Comparison of ENCODE assay signal across 9 mouse cellular contexts in the genomic region with DNA sequence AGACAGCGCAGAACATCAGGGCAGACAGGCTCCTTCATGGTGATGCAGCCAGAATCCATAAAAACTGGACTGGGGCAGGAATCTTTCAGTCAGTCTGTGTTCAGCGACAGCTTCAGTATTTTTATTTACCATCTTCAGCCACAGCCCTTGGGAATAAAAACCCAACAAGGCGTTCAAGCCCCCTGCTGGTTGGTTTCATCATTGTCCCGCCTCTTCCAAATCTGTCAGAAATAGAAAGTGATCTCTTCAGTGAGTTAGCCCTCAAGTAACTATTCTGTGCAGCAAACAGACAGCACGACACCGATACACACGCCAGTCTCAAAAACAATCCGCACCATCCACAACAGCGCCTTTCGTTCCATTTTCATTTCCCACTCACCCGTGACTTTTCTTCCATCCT. TPM values are rescaled to one million over a fixed set of nuclear protein-coding genes. Genes with fewer than 3 reads are reported as not detected.
DNase-seq lines count a peak whose midpoint lies in the region; ATAC-seq and TF ChIP-seq lines count a peak whose summit lies in the region.
"Had no signal": no experiment of that assay in that cellular context is flagged by ENCODE, and none has a peak within 500 bp of the region (broad histone marks: within the 10 kb centered on the region; RNA-seq: fewer than 3 reads in every experiment).

No protein-coding gene starts in this region.

- no peaks in the 10 kb centered on the region for H3K9me3 ChIP-seq in kidney, embryonic 14.5 days (ENCODE audit: control insufficient read depth, low read length)
- H3K9me3 ChIP-seq in G1E (replicated peaks), result no peaks in the 10 kb centered on the region
- no peaks in the 10 kb centered on the region for H3K9me3 ChIP-seq in lung, embryonic 14.5 days (ENCODE audit: low read depth, low read length)
- H3K9me3 ChIP-seq: midbrain, embryonic 12.5 days had no signal

- peak; percentile 57 for DNase-seq in kidney, adult 9 months
- peak; percentile 14 for DNase-seq in G1E (ENCODE audit: low spot score)
- DNase-seq in c-Kit-positive CD71-positive TER-119-negative erythroid progenitor cells, embryonic 14.5 days (ENCODE audit: low read depth), result peak; percentile 24
- DNase-seq in kidney, postnatal 14 days, result peak; percentile 59
- peak; percentile 85 for DNase-seq in lung, embryonic 14.5 days
- peak; percentile 25 for DNase-seq in yolk sac, embryonic 10.5 days (ENCODE audit: low spot score)

- H3K9ac ChIP-seq in kidney, embryonic 14.5 days (ENCODE audit: low read depth, low read length), result no peak overlapping the region
- no peak overlapping the region for H3K9ac ChIP-seq in lung, embryonic 14.5 days
- H3K9ac ChIP-seq: midbrain, embryonic 12.5 days had no signal

- 81% methylated on average over 11 of the region's 11 CpGs for WGBS in kidney, embryonic 14.5 days
- WGBS in lung, embryonic 14.5 days, result 76% methylated on average over 11 of the region's 11 CpGs

- no peak overlapping the region for H3K27ac ChIP-seq in kidney, embryonic 14.5 days (ENCODE audit: low read depth, low read length)
- no peak overlapping the region for H3K27ac ChIP-seq in lung, embryonic 14.5 days (ENCODE audit: low read depth)
- H3K27ac ChIP-seq: midbrain, embryonic 12.5 days had no signal

- H3K27me3 ChIP-seq in kidney, embryonic 14.5 days (ENCODE audit: control insufficient read depth, insufficient read depth, low read length), result no peaks in the 10 kb centered on the region
- no peaks in the 10 kb centered on the region for H3K27me3 ChIP-seq in G1E (ENCODE audit: insufficient read depth, low read length)
- no peaks in the 10 kb centered on the region for H3K27me3 ChIP-seq in lung, embryonic 14.5 days (ENCODE audit: insufficient read depth, low read length)
- H3K27me3 ChIP-seq: midbrain, embryonic 12.5 days had no signal

- peak; percentile 15; the same call in 1 of the 2 replicates for TF ChIP-seq CTCF in G1E (IDR thresholded peaks at IDR 0.05; ENCODE audit: low read depth, low read length)
- TF ChIP-seq CTCF in lung, embryonic 14.5 days (IDR thresholded peaks at IDR 0.05; ENCODE audit: low read depth), result peak; percentile 75

- H3K4me1 ChIP-seq in kidney, embryonic 14.5 days (ENCODE audit: control insufficient read depth, insufficient read depth, low read length), result no peaks in the 10 kb centered on the region
- H3K4me1 ChIP-seq in G1E (ENCODE audit: insufficient read depth, low read depth, low read length), result peaks cover 16% of the 10 kb centered on the region; the same call in 1 of the 2 replicates
- no peaks in the 10 kb centered on the region for H3K4me1 ChIP-seq in lung, embryonic 14.5 days (ENCODE audit: insufficient read depth)
- H3K4me1 ChIP-seq: midbrain, embryonic 12.5 days had no signal

- H3K4me3 ChIP-seq in kidney, embryonic 14.5 days (ENCODE audit: low read length), result no peak overlapping the region
- no peak overlapping the region for H3K4me3 ChIP-seq in G1E (ENCODE audit: low read depth, low read length)
- H3K4me3 ChIP-seq in lung, embryonic 14.5 days (ENCODE audit: low read depth, low read length), result no peak overlapping the region
- H3K4me3 ChIP-seq: erythroblast, embryonic 14.5 days; midbrain, embryonic 12.5 days had no signal

- H3K4me2 ChIP-seq in kidney, embryonic 14.5 days (replicated peaks; ENCODE audit: low read depth, low read length), result no peak overlapping the region
- H3K4me2 ChIP-seq in lung, embryonic 14.5 days, result no peak overlapping the region
- H3K4me2 ChIP-seq: midbrain, embryonic 12.5 days had no signal

- ATAC-seq in kidney, embryonic 14.5 days (ENCODE audit: low FRiP score, low TSS enrichment), result no peak
- ATAC-seq in G1E (ENCODE audit: extremely low read depth, insufficient number of reproducible peaks, low FRiP score, poor library complexity, severe bottlenecking), result no peak
- no peak for ATAC-seq in lung, embryonic 14.5 days (ENCODE audit: insufficient read depth)

- peaks cover 74% of the 10 kb centered on the region for H3K36me3 ChIP-seq in kidney, embryonic 14.5 days (ENCODE audit: control insufficient read depth, insufficient read depth, low read length)
- H3K36me3 ChIP-seq in G1E (replicated peaks), result peaks cover 95% of the 10 kb centered on the region
- peaks cover 83% of the 10 kb centered on the region for H3K36me3 ChIP-seq in lung, embryonic 14.5 days (ENCODE audit: insufficient read depth)

RNA-seq across cellular contexts. Expression of a gene that starts 14.6 kb away (rescaled TPM):
- not detected in 2 replicates for polyA plus RNA-seq in kidney, embryonic 14.5 days (2014; fragmentation: Nextera tagmentation; extraction: Ambion mirVana)
- total RNA-seq in G1E (2014; fragmentation: Nextera tagmentation) (not detected in 2 replicates), G1E (2017) (not detected in 2 replicates)
- polyA plus RNA-seq in G1E (2012), result not detected in 2 replicates
- polyA plus RNA-seq in lung, embryonic 14.5 days (2014; fragmentation: Nextera tagmentation; extraction: Ambion mirVana), result 30.4 and 33.5 TPM in 2 replicates
- polyA plus RNA-seq: erythroblast, embryonic 14.5 days; midbrain, embryonic 12.5 days had no signal

RNA-seq across cellular contexts. Expression of a gene that starts 26.0 kb away (rescaled TPM):
- 51.3 and 69.1 TPM in 2 replicates for polyA plus RNA-seq in kidney, embryonic 14.5 days (2014; fragmentation: Nextera tagmentation; extraction: Ambion mirVana)
- total RNA-seq in G1E (2014; fragmentation: Nextera tagmentation) (99.6 and 100 TPM in 2 replicates), G1E (2017) (116 and 119 TPM in 2 replicates)
- polyA plus RNA-seq in G1E (2012), result 26.3 and 29.7 TPM in 2 replicates
- polyA plus RNA-seq in lung, embryonic 14.5 days (2014; fragmentation: Nextera tagmentation; extraction: Ambion mirVana), result 69.0 and 73.7 TPM in 2 replicates

RNA-seq across cellular contexts. Expression of a gene that starts 28.1 kb away (rescaled TPM):
- 26.7 and 29.8 TPM in 2 replicates for polyA plus RNA-seq in kidney, embryonic 14.5 days (2014; fragmentation: Nextera tagmentation; extraction: Ambion mirVana)
- total RNA-seq in G1E (2014; fragmentation: Nextera tagmentation) (71.0 and 74.9 TPM in 2 replicates), G1E (2017) (26.4 and 29.7 TPM in 2 replicates)
- 33.9 and 34.7 TPM in 2 replicates for polyA plus RNA-seq in G1E (2012)
- polyA plus RNA-seq in lung, embryonic 14.5 days (2014; fragmentation: Nextera tagmentation; extraction: Ambion mirVana), result 25.5 and 29.7 TPM in 2 replicates

RNA-seq across cellular contexts. Expression of a gene that starts 36.2 kb away (rescaled TPM):
- polyA plus RNA-seq in kidney, embryonic 14.5 days (2014; fragmentation: Nextera tagmentation; extraction: Ambion mirVana), result 18.3 and 18.7 TPM in 2 replicates
- 5.5 and 6.0 TPM in 2 replicates for total RNA-seq in G1E (2014; fragmentation: Nextera tagmentation)
- 0.55 and 1.2 TPM in 2 replicates for total RNA-seq in G1E (2017)
- polyA plus RNA-seq in G1E (2012), result 5.1 and 5.6 TPM in 2 replicates
- 10.3 and 10.4 TPM in 2 replicates for polyA plus RNA-seq in lung, embryonic 14.5 days (2014; fragmentation: Nextera tagmentation; extraction: Ambion mirVana)

RNA-seq across cellular contexts. Expression of a gene that starts 47.7 kb away (rescaled TPM):
- polyA plus RNA-seq in kidney, embryonic 14.5 days (2014; fragmentation: Nextera tagmentation; extraction: Ambion mirVana), result 103 and 106 TPM in 2 replicates
- total RNA-seq in G1E (2014; fragmentation: Nextera tagmentation) (238 and 244 TPM in 2 replicates), G1E (2017) (153 and 179 TPM in 2 replicates)
- 120 and 165 TPM in 2 replicates for polyA plus RNA-seq in G1E (2012)
- polyA plus RNA-seq in lung, embryonic 14.5 days (2014; fragmentation: Nextera tagmentation; extraction: Ambion mirVana), result 105 and 116 TPM in 2 replicates

Comparison
In these comparisons a context has a peak if more than half of its experiments do, and no peak if none do; other contexts are left out.
1. DNase-seq: peak in every context shown above with its lines; median percentile 85 in lung, embryonic 14.5 days; 59 in kidney, postnatal 14 days; 57 in kidney, adult 9 months; 25 in yolk sac, embryonic 10.5 days; 24 in c-Kit-positive CD71-positive TER-119-negative erythroid progenitor cells, embryonic 14.5 days; 14 in G1E.
2. RNA of a gene that starts 14.6 kb away (polyA plus RNA-seq): 30.4 to 33.5 TPM in lung, embryonic 14.5 days; not detected in kidney, embryonic 14.5 days and not detected in G1E; every median in the first group is over 10 times any median in the second.